In the genomic region with DNA sequence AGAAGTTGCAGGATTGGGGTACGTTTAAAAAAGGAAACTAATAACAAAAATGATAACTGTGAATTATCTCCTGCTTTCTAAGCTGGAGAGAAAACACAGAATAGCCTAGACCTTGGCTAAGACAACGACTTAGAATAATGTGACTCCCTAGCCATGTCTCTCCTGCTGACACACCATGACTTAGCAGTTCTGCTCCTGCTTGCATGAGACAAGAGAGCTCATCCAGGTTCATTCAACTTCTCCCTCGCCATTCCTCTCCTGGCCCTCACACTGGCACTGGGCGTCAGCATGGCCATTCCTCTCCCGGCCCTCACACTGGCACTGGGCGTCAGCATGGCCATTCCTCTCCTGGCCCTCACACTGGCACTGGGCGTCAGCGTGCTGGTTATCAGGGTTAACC, we compare ENCODE assay signal across 13 mouse cellular contexts. TPM values are rescaled to one million over a fixed set of nuclear protein-coding genes. Genes with fewer than 3 reads are reported as not detected.
DNase-seq lines count a peak whose midpoint lies in the region; ATAC-seq and TF ChIP-seq lines count a peak whose summit lies in the region.
"Had no signal": no experiment of that assay in that cellular context is flagged by ENCODE, and none has a peak within 500 bp of the region (broad histone marks: within the 10 kb centered on the region; RNA-seq: fewer than 3 reads in every experiment).

No protein-coding gene starts in this region.

- H3K4me3 ChIP-seq in gastrocnemius, adult 2 months = no peak overlapping the region
- no peak overlapping the region for H3K4me3 ChIP-seq in bone marrow macrophage, adult 2 months (ENCODE audit: insufficient read depth, low read length)
- no peak overlapping the region for H3K4me3 ChIP-seq in liver, embryonic 11.5 days (ENCODE audit: low read depth, low read length)
- H3K4me3 ChIP-seq: intestine, embryonic 15.5 days had no signal

- peak overlapping the region; percentile 66 for H3K27ac ChIP-seq in gastrocnemius, adult 2 months
- peak overlapping the region; percentile 38; the same call in 1 of the 2 replicates for H3K27ac ChIP-seq in bone marrow macrophage, adult 2 months (ENCODE audit: insufficient read depth, low read depth, low read length)
- peak overlapping the region; percentile 85 for H3K27ac ChIP-seq in liver, embryonic 11.5 days (ENCODE audit: low read depth, low read length)
- H3K27ac ChIP-seq: intestine, embryonic 15.5 days had no signal

- DNase-seq in gastrocnemius, adult 2 months = no peak
- DNase-seq in gastrocnemius, postnatal 4 days (ENCODE audit: low spot score in 2 of 2) = no peak
- peak; percentile 26 for DNase-seq in A20 (ENCODE audit: low read depth, low spot score)
- DNase-seq in liver, embryonic 11.5 days (ENCODE audit: low spot score) = no peak
- DNase-seq in B cell, adult 2 months = no peak
- no peak for DNase-seq in thymus, postnatal 4 days
- DNase-seq in thymus, postnatal 25 days = no peak
- DNase-seq: gastrocnemius, postnatal 36 days; lung, postnatal 4 days; right cerebral cortex, postnatal 25 days had no signal

- TF ChIP-seq POLR2A in bone marrow macrophage, adult 2 months (IDR thresholded peaks at IDR 0.05; ENCODE audit: borderline replicate concordance, low read depth, low read length) = no peak

- H3K4me2 ChIP-seq in liver, embryonic 11.5 days = peak overlapping the region; percentile 55
- H3K4me2 ChIP-seq: intestine, embryonic 15.5 days had no signal

- no peak for TF ChIP-seq CTCF in gastrocnemius, adult 2 months (IDR thresholded peaks at IDR 0.05)
- no peak for TF ChIP-seq CTCF in bone marrow macrophage, adult 2 months (IDR thresholded peaks at IDR 0.05; ENCODE audit: low read depth, low read length)

- no peaks in the 10 kb centered on the region for H3K9me3 ChIP-seq in liver, embryonic 11.5 days (ENCODE audit: control insufficient read depth, low read length)
- H3K9me3 ChIP-seq: intestine, embryonic 15.5 days had no signal

- intact Hi-C loops in gastrocnemius, adult 2 months (cut with DNase I) = no loop called here

- WGBS in liver, embryonic 11.5 days = 50% methylated on average over 8 of the region's 8 CpGs

- peaks cover 39% of the 10 kb centered on the region for H3K4me1 ChIP-seq in bone marrow macrophage, adult 2 months (ENCODE audit: control insufficient read depth, insufficient read depth, low read length)
- peaks cover 53% of the 10 kb centered on the region for H3K4me1 ChIP-seq in liver, embryonic 11.5 days (replicated peaks; ENCODE audit: control insufficient read depth, insufficient read depth, low read length)

- peak overlapping the region; percentile 62 for H3K9ac ChIP-seq in liver, embryonic 11.5 days (ENCODE audit: low read depth, low read length)
- H3K9ac ChIP-seq: intestine, embryonic 15.5 days had no signal

- no peaks in the 10 kb centered on the region for H3K27me3 ChIP-seq in liver, embryonic 11.5 days (replicated peaks; ENCODE audit: control insufficient read depth, insufficient read depth, low read length)
- H3K27me3 ChIP-seq: CH12.LX; intestine, embryonic 15.5 days had no signal

- peak; percentile 48 for ATAC-seq in liver, embryonic 11.5 days (replicated peaks; ENCODE audit: low FRiP score)
- ATAC-seq: intestine, embryonic 15.5 days had no signal

- H3K36me3 ChIP-seq in liver, embryonic 11.5 days (ENCODE audit: control insufficient read depth, insufficient read depth, low read length) = 0 out of 2 replicates have a peak, but pooled peaks cover 4% of the 10 kb centered on the region
- H3K36me3 ChIP-seq: intestine, embryonic 15.5 days had no signal

RNA-seq across cellular contexts. Expression of a gene that starts 4.7 kb away (rescaled TPM):
- total RNA-seq in gastrocnemius, adult 2 months (2021) = 100 to 1,000 TPM in 1 of 2 experiments, 10 to 100 TPM in 1; 77.9 to 127 TPM
- 100 to 1,000 TPM; 102 to 103 TPM for total RNA-seq in gastrocnemius, postnatal 4 days (2021)
- polyA plus RNA-seq in bone marrow macrophage, adult 2 months (2012; ENCODE audit: insufficient read depth, insufficient read length, missing spikeins) = 577 and 608 TPM in 2 replicates
- 145 and 166 TPM in 2 replicates for polyA plus RNA-seq in liver, embryonic 11.5 days (2014; fragmentation: Nextera tagmentation; extraction: Ambion mirVana)
